Mouse (Mus musculus): ENCODE results near the gene Krtcap3.

Gene Krtcap3

GRCm38 (mm10) chr5:31298486-31298885 is 47.0 kb downstream of the Krtcap3 start:
- no peak for DNase-seq (ENCODE audit: extremely low read depth, low read depth)

- no peak for DNase-seq (ENCODE audit: extremely low read depth, low read depth)
Observed at GRCm38 (mm10) chr5:31301866-31302265, 50.4 kb downstream of the Krtcap3 start.
